Mouse (Mus musculus) midbrain, embryonic 12.5 days (tissue): ENCODE measurements around the gene Defb11. TPM values are rescaled to one million over a fixed set of nuclear protein-coding genes. Genes with fewer than 3 reads are reported as not detected.
A peak's percentile ranks its signal among the peaks of the same experiment; 100 is the strongest.
"Not testable (repeated sequence)": the region's sequence is repeated elsewhere in the genome, so short reads cannot be mapped to it uniquely, and the experiment has no call there.

Source experiments
- ATAC-seq: fragments of 200-750 bp; cut with Nextera tagmentation; 2 replicates; pipeline ENCODE4 v1.8.0; 2017; ENCODE audit warnings: low read depth, moderate TSS enrichment, moderate library complexity; ENCODE audit not compliant: low FRiP score
- H3K27ac ChIP-seq: fragments of 300-500 bp; sonication (generic); replicated peaks from 2 replicates; pipeline ENCODE4 v1.5.1; 2016; ENCODE audit warnings: mild to moderate bottlenecking
- H3K27me3 ChIP-seq: fragments of 300-500 bp; sonication (generic); 2 replicates; pipeline ENCODE4 v1.6.1; 2016; ENCODE audit warnings: mild to moderate bottlenecking
- H3K36me3 ChIP-seq: fragments of 300-500 bp; sonication (generic); 2 replicates; pipeline ENCODE4 v1.6.1; 2016
- H3K4me1 ChIP-seq: fragments of 300-500 bp; sonication (generic); 2 replicates; pipeline ENCODE4 v1.6.1; 2016
- H3K4me2 ChIP-seq: fragments of 300-500 bp; sonication (generic); replicated peaks from 2 replicates; pipeline ENCODE4 v1.6.1; 2016; ENCODE audit warnings: mild to moderate bottlenecking, moderate library complexity
- H3K4me3 ChIP-seq: fragments of 300-500 bp; sonication (generic); 2 replicates; pipeline ENCODE4 v1.5.1; 2016; ENCODE audit warnings: mild to moderate bottlenecking
- H3K9ac ChIP-seq: fragments of 300-500 bp; sonication (generic); replicated peaks from 2 replicates; pipeline ENCODE4 v1.6.1; 2016; ENCODE audit warnings: mild to moderate bottlenecking, moderate library complexity
- H3K9me3 ChIP-seq: fragments of 300-500 bp; sonication (generic); 2 replicates; pipeline ENCODE4 v1.6.1; 2016; ENCODE audit warnings: mild to moderate bottlenecking
- WGBS: fragments of 180-500 bp; shearing (Covaris S2); methylation state at CpG from one replicate; pipeline ENCODE4 v1.1.7; 2016; 5-methylcytosine and 5-hydroxymethylcytosine counted together
- polyA plus RNA-seq: library from polyadenylated mRNA; unstranded; fragments of >200 nt; fragmentation: Nextera tagmentation; extraction: Ambion mirVana; gene quantifications from 2 replicates; pipeline ENCODE4 v1.2.1, GENCODE M21; 2016

Gene Defb11
- 1.3 TPM in 1 of 2 replicates, not detected in the other for polyA plus RNA-seq

GRCm38 (mm10) chr8:21906290-21906689 lies at the start of gene Defb11:
Gene Defb11 (minus strand): TSS chr8:21906412.
- H3K27ac ChIP-seq, H3K27me3 ChIP-seq, H3K4me2 ChIP-seq, H3K4me3 ChIP-seq, ATAC-seq, H3K9me3 ChIP-seq, H3K9ac ChIP-seq, H3K36me3 ChIP-seq, H3K4me1 ChIP-seq: not testable (repeated sequence)

- no peaks in the 10 kb centered on the region for H3K9me3 ChIP-seq
- H3K36me3 ChIP-seq = no peaks in the 10 kb centered on the region
- no peak overlapping the region for H3K27ac ChIP-seq
- H3K9ac ChIP-seq = no peak overlapping the region
- H3K4me2 ChIP-seq = no peak overlapping the region
- H3K4me1 ChIP-seq = no peaks in the 10 kb centered on the region
- no peaks in the 10 kb centered on the region for H3K27me3 ChIP-seq
- WGBS = 6% methylated on average over 9 of the region's 9 CpGs
- ATAC-seq = no peak
- H3K4me3 ChIP-seq = no peak overlapping the region
These were observed 49.1 kb upstream of the Defb11 start for GRCm38 (mm10) chr8:21955321-21955720.

GRCm38 (mm10) chr8:21947311-21948017 lies 41.3 kb upstream of the Defb11 start:
- no peak overlapping the region for H3K4me3 ChIP-seq
- 71% methylated on average over 9 of the region's 9 CpGs for WGBS
- no peak for ATAC-seq
- H3K4me1 ChIP-seq = no peaks in the 10 kb centered on the region
- no peaks in the 10 kb centered on the region for H3K9me3 ChIP-seq
- no peak overlapping the region for H3K4me2 ChIP-seq
- H3K27me3 ChIP-seq = no peaks in the 10 kb centered on the region
- no peak overlapping the region for H3K9ac ChIP-seq
- H3K36me3 ChIP-seq = no peaks in the 10 kb centered on the region
- H3K27ac ChIP-seq = no peak overlapping the region

GRCm38 (mm10) chr8:21946462-21946861 lies 40.2 kb upstream of the Defb11 start, which contains the start of gene Defb13:
Gene Defb13 (plus strand): TSS chr8:21946762.
- Histone ChIP-seq H3K36me3 (no peaks in the 10 kb centered on the region), H3K4me3 (no peak within 1 kb of the TSS), H3K9ac (no peak within 1 kb of the TSS), H3K4me1 (no peaks in the 10 kb centered on the region), H3K4me2 (no peak within 1 kb of the TSS), H3K27me3 (no peaks in the 10 kb centered on the region), H3K27ac (no peak within 1 kb of the TSS), H3K9me3 (no peaks in the 10 kb centered on the region)
- WGBS = 87% methylated on average over 6 of the region's 6 CpGs
- no peak for ATAC-seq

- H3K27ac ChIP-seq, H3K36me3 ChIP-seq, H3K4me3 ChIP-seq, H3K9me3 ChIP-seq, H3K4me1 ChIP-seq, H3K9ac ChIP-seq, ATAC-seq, H3K27me3 ChIP-seq, H3K4me2 ChIP-seq: not testable (repeated sequence)
- 87% methylated on average over 4 of the region's 4 CpGs for WGBS
These were observed 31.8 kb upstream of the Defb11 start, which contains the start of gene Defb35 for GRCm38 (mm10) chr8:21938052-21938451. Gene Defb35 (plus strand): TSS chr8:21938352.

DNA sequence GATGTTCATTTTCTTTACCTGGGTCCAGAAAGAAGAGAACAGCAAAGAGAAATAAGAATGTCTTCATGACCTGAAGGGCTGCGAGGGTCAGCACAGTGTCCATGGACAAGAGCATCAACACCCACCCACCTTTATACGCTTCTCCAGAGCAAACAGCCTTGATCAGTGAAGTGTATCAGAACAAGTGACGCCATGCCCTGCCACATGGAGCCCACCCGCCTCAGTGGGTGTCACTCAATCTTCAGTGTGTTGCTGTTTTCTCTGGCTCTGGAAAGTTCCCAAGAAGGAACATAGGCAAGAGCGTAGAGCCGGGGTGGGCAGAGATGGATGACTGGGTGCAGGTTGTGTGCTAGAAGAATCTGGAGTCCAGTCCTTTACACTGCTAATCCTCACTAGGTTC lies 26.4 kb upstream of the Defb11 start, which contains the start of gene Defb15:
Gene Defb15 (minus strand): TSS at position 101 of the 400 bp plus-strand sequence.
- H3K36me3 ChIP-seq = no peaks in the 10 kb centered on the region
- ATAC-seq = no peak
- H3K4me3 ChIP-seq = no peak within 1 kb of the TSS
- no peaks in the 10 kb centered on the region for H3K9me3 ChIP-seq
- H3K4me2 ChIP-seq = no peak within 1 kb of the TSS
- no peak within 1 kb of the TSS for H3K9ac ChIP-seq
- no peaks in the 10 kb centered on the region for H3K4me1 ChIP-seq
- WGBS = 89% methylated on average over 6 of the region's 6 CpGs
- no peaks in the 10 kb centered on the region for H3K27me3 ChIP-seq
- H3K27ac ChIP-seq = no peak within 1 kb of the TSS

GRCm38 (mm10) chr8:21930754-21931153 lies 24.5 kb upstream of the Defb11 start:
- H3K36me3 ChIP-seq, H3K4me2 ChIP-seq, H3K27ac ChIP-seq, H3K9ac ChIP-seq, H3K9me3 ChIP-seq, H3K4me3 ChIP-seq, H3K27me3 ChIP-seq, H3K4me1 ChIP-seq: not testable (repeated sequence)
- WGBS = 56% methylated on average over 3 of the region's 3 CpGs
- ATAC-seq = peak; percentile 58

GRCm38 (mm10) chr8:21915625-21916024 lies 9.4 kb upstream of the Defb11 start:
- no peak overlapping the region for H3K4me3 ChIP-seq
- WGBS = 93% methylated on average over 3 of the region's 3 CpGs
- no peaks in the 10 kb centered on the region for H3K27me3 ChIP-seq
- H3K9me3 ChIP-seq = no peaks in the 10 kb centered on the region
- no peak overlapping the region for H3K9ac ChIP-seq
- H3K27ac ChIP-seq = no peak overlapping the region
- H3K36me3 ChIP-seq = no peaks in the 10 kb centered on the region
- ATAC-seq = no peak
- no peak overlapping the region for H3K4me2 ChIP-seq
- no peaks in the 10 kb centered on the region for H3K4me1 ChIP-seq

GRCm38 (mm10) chr8:21912554-21912953 lies 6.3 kb upstream of the Defb11 start:
- no peak overlapping the region for H3K27ac ChIP-seq
- no peak overlapping the region for H3K4me2 ChIP-seq
- H3K4me1 ChIP-seq = no peaks in the 10 kb centered on the region
- 30% methylated on average over 2 of the region's 2 CpGs for WGBS
- ATAC-seq = no peak
- H3K36me3 ChIP-seq = no peaks in the 10 kb centered on the region
- H3K27me3 ChIP-seq = no peaks in the 10 kb centered on the region
- H3K9me3 ChIP-seq = no peaks in the 10 kb centered on the region
- no peak overlapping the region for H3K9ac ChIP-seq
- no peak overlapping the region for H3K4me3 ChIP-seq

DNA sequence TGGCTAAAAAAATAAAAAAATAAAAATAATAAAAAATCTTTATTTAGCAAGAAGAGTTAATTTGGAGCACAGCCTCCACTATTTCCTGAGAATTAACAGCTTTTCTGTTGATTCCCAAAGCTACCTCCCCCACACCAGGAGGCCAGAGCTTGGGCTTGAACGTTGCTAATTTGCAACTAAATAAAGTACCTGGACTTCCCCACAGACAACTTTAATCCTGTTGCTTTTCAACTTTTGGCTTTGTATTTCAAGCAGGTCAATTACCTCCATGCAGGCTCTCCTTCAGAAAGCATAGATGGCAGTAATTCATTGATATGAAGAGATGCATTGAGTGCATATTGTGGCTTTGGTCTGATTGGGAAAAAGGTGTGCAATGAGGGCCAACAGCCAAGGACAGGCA lies 5.7 kb upstream of the Defb11 start:
- no peaks in the 10 kb centered on the region for H3K36me3 ChIP-seq
- ATAC-seq = no peak
- H3K27me3 ChIP-seq = no peaks in the 10 kb centered on the region
- H3K4me2 ChIP-seq = no peak overlapping the region
- H3K4me3 ChIP-seq = no peak overlapping the region
- 7% methylated on average over 1 of the region's 1 CpGs for WGBS
- H3K9me3 ChIP-seq = no peaks in the 10 kb centered on the region
- H3K27ac ChIP-seq = no peak overlapping the region
- no peaks in the 10 kb centered on the region for H3K4me1 ChIP-seq
- H3K9ac ChIP-seq = no peak overlapping the region

DNA sequence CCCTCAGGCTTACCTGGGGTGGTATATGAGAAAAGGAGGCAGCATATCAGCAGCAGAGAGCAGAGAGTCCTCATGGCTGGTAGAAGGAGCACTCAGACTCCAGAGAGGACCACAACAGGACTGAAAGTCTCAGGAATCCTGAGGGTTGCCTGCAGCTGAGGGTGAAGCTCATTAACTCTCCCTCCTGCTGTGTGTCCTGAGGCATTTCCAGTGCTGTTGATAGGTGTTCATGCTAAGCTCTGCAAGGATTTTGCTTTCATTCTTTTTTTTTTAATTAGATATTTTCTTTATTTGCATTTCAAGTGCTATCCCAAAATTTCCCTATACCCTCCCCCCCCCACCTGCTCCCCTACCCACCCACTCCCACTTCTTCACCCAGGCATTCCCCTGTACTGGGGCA lies 20.9 kb downstream of the Defb11 start, which contains the start of gene Defb9:
Gene Defb9 (minus strand): TSS at position 101 of the 400 bp plus-strand sequence.
- not testable (repeated sequence) for H3K4me1 ChIP-seq, H3K27me3 ChIP-seq

DNA sequence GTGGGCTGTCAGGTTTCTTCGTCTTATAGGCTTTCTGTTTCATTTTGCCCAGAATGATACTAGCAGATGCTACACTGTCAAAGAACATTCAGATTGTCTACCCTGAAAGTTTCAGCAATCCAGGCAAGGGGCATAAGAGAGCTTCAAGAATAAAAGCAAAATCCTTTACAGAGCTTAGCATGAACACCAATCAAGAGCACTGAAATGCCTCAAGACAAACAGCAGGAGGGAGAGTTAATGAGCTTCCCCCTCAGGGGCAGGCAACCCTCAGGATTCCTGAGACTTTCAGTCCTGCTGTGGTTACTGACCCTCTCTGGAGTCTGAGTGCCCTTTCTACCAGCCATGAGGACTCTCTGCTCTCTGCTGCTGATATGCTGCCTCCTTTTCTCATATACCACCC lies 47.6 kb downstream of the Defb11 start, which contains the start of gene Defb10:
Gene Defb10 (plus strand): TSS at position 316 of the 400 bp plus-strand sequence.
- ATAC-seq = not testable (repeated sequence)

More for the DNA sequence above, 20.9 kb downstream of the Defb11 start, which contains the start of gene Defb9:
- not testable (repeated sequence) for H3K36me3 ChIP-seq, H3K4me2 ChIP-seq, H3K27ac ChIP-seq, H3K9ac ChIP-seq, H3K9me3 ChIP-seq, H3K4me3 ChIP-seq, ATAC-seq

More for the DNA sequence above, 47.6 kb downstream of the Defb11 start, which contains the start of gene Defb10:
- not testable (repeated sequence) for H3K36me3 ChIP-seq, H3K4me1 ChIP-seq, H3K4me2 ChIP-seq, H3K27ac ChIP-seq, H3K4me3 ChIP-seq, H3K27me3 ChIP-seq, H3K9ac ChIP-seq, H3K9me3 ChIP-seq
- WGBS = 33% methylated on average over 1 of the region's 1 CpGs
